Mouse (Mus musculus) left cerebral cortex, adult 8-10 months (tissue): ENCODE measurements at regions not wholly inside any gene's neighbourhood (a gene's known extent, or its start where the extent isn't known, plus 50 kb on each side); places are given as distances from the start of the nearest gene placed in this dataset.
"Not testable (repeated sequence)": the region's sequence is repeated elsewhere in the genome, so short reads cannot be mapped to it uniquely, and the experiment has no call there.

Source experiments
- DNase-seq, 2 experiments: peaks; one replicate each; pipeline ENCODE4 v3.0.0; 2022; ENCODE audit warnings: low spot score in 2 of 2

GRCm38 (mm10) chrX:18960465-18960864 lies 499.3 kb upstream of the 4930578C19Rik start:
- no peak for DNase-seq

- DNase-seq = no peak
These were observed 481.4 kb upstream of the 4930578C19Rik start for GRCm38 (mm10) chrX:18942612-18943011.

- DNase-seq = peak in 1 of 2 experiments; percentile 15
These were observed 472.1 kb upstream of the 4930578C19Rik start for GRCm38 (mm10) chrX:18933340-18933739.

GRCm38 (mm10) chrX:18923084-18923483 lies 461.9 kb upstream of the 4930578C19Rik start:
- no peak for DNase-seq

GRCm38 (mm10) chrX:18921366-18922092 lies 460.3 kb upstream of the 4930578C19Rik start:
- no peak for DNase-seq

GRCm38 (mm10) chrX:18882784-18883171 lies 421.6 kb upstream of the 4930578C19Rik start:
- no peak for DNase-seq

- DNase-seq = peak in 1 of 2 experiments; percentile 71
These were observed 421.0 kb upstream of the 4930578C19Rik start for GRCm38 (mm10) chrX:18882088-18882783.

GRCm38 (mm10) chrX:18875734-18876133 lies 414.5 kb upstream of the 4930578C19Rik start:
- no peak for DNase-seq

GRCm38 (mm10) chrX:18874051-18874450 lies 412.9 kb upstream of the 4930578C19Rik start:
- no peak for DNase-seq

GRCm38 (mm10) chrX:18838668-18839067 lies 377.5 kb upstream of the 4930578C19Rik start:
- no peak for DNase-seq

- not testable (repeated sequence) for DNase-seq
These were observed 363.8 kb upstream of the 4930578C19Rik start for GRCm38 (mm10) chrX:18824971-18825370.

- no peak for DNase-seq
These were observed 353.3 kb upstream of the 4930578C19Rik start for GRCm38 (mm10) chrX:18814441-18814973.
